Comparison of ENCODE assay signal across 11 mouse cellular contexts in genomic region chr1:136229040-136229373, GRCm38 (mm10). TPM values are rescaled to one million over a fixed set of nuclear protein-coding genes. Genes with fewer than 3 reads are reported as not detected.
DNase-seq lines count a peak whose midpoint lies in the region; ATAC-seq and TF ChIP-seq lines count a peak whose summit lies in the region.
"Had no signal": no experiment of that assay in that cellular context is flagged by ENCODE, and none has a peak within 500 bp of the region (broad histone marks: within the 10 kb centered on the region; RNA-seq: fewer than 3 reads in every experiment).

No protein-coding gene starts in this region.

- no peak overlapping the region for H3K4me3 ChIP-seq in lung, postnatal 0 days (ENCODE audit: low read depth, low read length)
- H3K4me3 ChIP-seq in intestine, embryonic 16.5 days (ENCODE audit: low read length): peak overlapping the region; percentile 68
- no peak overlapping the region for H3K4me3 ChIP-seq in liver, embryonic 12.5 days
- peak overlapping the region; percentile 40 for H3K4me3 ChIP-seq in stomach, postnatal 0 days (ENCODE audit: low read depth, low read length)

- peak overlapping the region; percentile 78 for H3K27ac ChIP-seq in lung, postnatal 0 days (ENCODE audit: low read length)
- H3K27ac ChIP-seq in intestine, embryonic 16.5 days (ENCODE audit: low read length): peak overlapping the region; percentile 97
- H3K27ac ChIP-seq in liver, embryonic 12.5 days: no peak overlapping the region
- H3K27ac ChIP-seq in stomach, postnatal 0 days (replicated peaks): peak overlapping the region; percentile 94

- TF ChIP-seq CTCF in lung, postnatal 0 days (IDR thresholded peaks at IDR 0.05): no peak
- TF ChIP-seq CTCF in stomach, postnatal 0 days (IDR thresholded peaks at IDR 0.05; ENCODE audit: low read depth): no peak

- no peak overlapping the region for H3K9ac ChIP-seq in lung, postnatal 0 days (replicated peaks; ENCODE audit: low read depth)
- H3K9ac ChIP-seq in intestine, embryonic 16.5 days (ENCODE audit: low read depth, low read length): peak overlapping the region; percentile 69
- H3K9ac ChIP-seq in liver, embryonic 12.5 days: no peak overlapping the region
- peak overlapping the region; percentile 55 for H3K9ac ChIP-seq in stomach, postnatal 0 days (ENCODE audit: low read length)

- peaks cover 12% of the 10 kb centered on the region; the same call in 1 of the 2 replicates for H3K4me1 ChIP-seq in lung, postnatal 0 days (ENCODE audit: insufficient read depth, low read depth, low read length)
- peaks cover 56% of the 10 kb centered on the region for H3K4me1 ChIP-seq in intestine, embryonic 16.5 days (ENCODE audit: control insufficient read depth, insufficient read depth, low read length)
- peaks cover 43% of the 10 kb centered on the region for H3K4me1 ChIP-seq in liver, embryonic 12.5 days
- peaks cover 5% of the 10 kb centered on the region for H3K4me1 ChIP-seq in stomach, postnatal 0 days (replicated peaks; ENCODE audit: control insufficient read depth, insufficient read depth)

- H3K27me3 ChIP-seq in lung, postnatal 0 days (replicated peaks; ENCODE audit: insufficient read depth, low read length): 0 out of 2 replicates have a peak, but pooled peaks cover 7% of the 10 kb centered on the region
- no peaks in the 10 kb centered on the region for H3K27me3 ChIP-seq in intestine, embryonic 16.5 days (replicated peaks; ENCODE audit: control insufficient read depth, insufficient read depth, low read length)
- peaks cover 86% of the 10 kb centered on the region for H3K27me3 ChIP-seq in liver, embryonic 12.5 days (replicated peaks)
- no peaks in the 10 kb centered on the region for H3K27me3 ChIP-seq in stomach, postnatal 0 days (ENCODE audit: control insufficient read depth, insufficient read depth, low read length)

- no peak for TF ChIP-seq EP300 in lung, postnatal 0 days (IDR thresholded peaks at IDR 0.05)
- no peak for TF ChIP-seq EP300 in stomach, postnatal 0 days (optimal IDR thresholded peaks at IDR 0.05)

- no peaks in the 10 kb centered on the region for H3K9me3 ChIP-seq in lung, postnatal 0 days (ENCODE audit: low read length)
- no peaks in the 10 kb centered on the region for H3K9me3 ChIP-seq in intestine, embryonic 16.5 days (ENCODE audit: control insufficient read depth, low read length)
- H3K9me3 ChIP-seq in liver, embryonic 12.5 days (replicated peaks): no peaks in the 10 kb centered on the region
- H3K9me3 ChIP-seq in stomach, postnatal 0 days (ENCODE audit: control insufficient read depth, low read length): no peaks in the 10 kb centered on the region

- 41% methylated on average over 6 of the region's 6 CpGs for WGBS in lung, postnatal 0 days
- WGBS in intestine, embryonic 16.5 days: 29% methylated on average over 6 of the region's 6 CpGs
- 43% methylated on average over 6 of the region's 6 CpGs for WGBS in liver, embryonic 12.5 days (ENCODE audit: insufficient replicate concordance)
- 29% methylated on average over 6 of the region's 6 CpGs for WGBS in stomach, postnatal 0 days

- H3K4me2 ChIP-seq in lung, postnatal 0 days (replicated peaks; ENCODE audit: low read depth, low read length): peak overlapping the region; percentile 43
- peak overlapping the region; percentile 88 for H3K4me2 ChIP-seq in intestine, embryonic 16.5 days (ENCODE audit: low read depth, low read length)
- peak overlapping the region; percentile 40 for H3K4me2 ChIP-seq in liver, embryonic 12.5 days
- H3K4me2 ChIP-seq in stomach, postnatal 0 days (replicated peaks; ENCODE audit: low read depth): peak overlapping the region; percentile 93

- DNase-seq in lung, postnatal 0 days (ENCODE audit: low spot score): peak; percentile 44
- DNase-seq in lung, postnatal 14 days: no peak
- peak; percentile 79 for DNase-seq in stomach, postnatal 0 days (ENCODE audit: low spot score)
- DNase-seq in spleen, adult 12 weeks (ENCODE audit: low spot score): no peak
- no peak for DNase-seq in thymus, postnatal 4 days
- DNase-seq: cerebellum, adult 18-20 months; gastrocnemius, postnatal 25 days had no signal

- H3K36me3 ChIP-seq in lung, postnatal 0 days (ENCODE audit: insufficient read depth, low read length): no peaks in the 10 kb centered on the region
- H3K36me3 ChIP-seq in intestine, embryonic 16.5 days (ENCODE audit: control insufficient read depth, insufficient read depth, low read length): peaks cover 9% of the 10 kb centered on the region
- H3K36me3 ChIP-seq in liver, embryonic 12.5 days: no peaks in the 10 kb centered on the region
- H3K36me3 ChIP-seq in stomach, postnatal 0 days (ENCODE audit: control insufficient read depth, insufficient read depth, low read length): no peaks in the 10 kb centered on the region; the same call in 1 of the 2 replicates

- ATAC-seq in lung, postnatal 0 days: peak; percentile 18; the same call in 1 of the 2 replicates
- ATAC-seq in intestine, embryonic 16.5 days: peak; percentile 40
- ATAC-seq in liver, embryonic 12.5 days: no peak
- ATAC-seq in stomach, postnatal 0 days (ENCODE audit: low FRiP score, low TSS enrichment): peak; percentile 6
- no peak for ATAC-seq in megakaryocyte, adult 5-6 weeks (ENCODE audit: poor library complexity, severe bottlenecking)

RNA-seq across cellular contexts. Expression of gene Inava, which starts 5.1 kb away (rescaled TPM):
- polyA plus RNA-seq in lung, postnatal 0 days (2015; fragmentation: Nextera tagmentation; extraction: Ambion mirVana): 8.6 and 10.6 TPM in 2 replicates
- polyA plus RNA-seq in intestine, embryonic 16.5 days (2015; fragmentation: Nextera tagmentation; extraction: Ambion mirVana): 32.6 and 33.4 TPM in 2 replicates
- polyA plus RNA-seq in liver, embryonic 12.5 days (2016; fragmentation: Nextera tagmentation; extraction: Ambion mirVana): 0.67 and 1.0 TPM in 2 replicates
- polyA plus RNA-seq in stomach, postnatal 0 days (2015; fragmentation: Nextera tagmentation; extraction: Ambion mirVana): 32.0 and 35.7 TPM in 2 replicates
- not detected in 2 replicates for total RNA-seq in megakaryocyte, adult 5-6 weeks (2015)
- total RNA-seq in megakaryocyte, adult 5-6 weeks (2017): not detected in 2 replicates
- total RNA-seq: gastrocnemius, postnatal 25 days; neutrophil, adult 5-6 weeks had no signal

RNA-seq across cellular contexts. Expression of gene Mroh3, which starts 16.4 kb away (rescaled TPM):
- 0.18 TPM in 1 of 2 replicates, not detected in the other for polyA plus RNA-seq in lung, postnatal 0 days (2015; fragmentation: Nextera tagmentation; extraction: Ambion mirVana)
- polyA plus RNA-seq in intestine, embryonic 16.5 days (2015; fragmentation: Nextera tagmentation; extraction: Ambion mirVana): 0.28 and 0.56 TPM in 2 replicates
- polyA plus RNA-seq in liver, embryonic 12.5 days (2016; fragmentation: Nextera tagmentation; extraction: Ambion mirVana): not detected in 2 replicates
- 0.34 and 0.78 TPM in 2 replicates for polyA plus RNA-seq in stomach, postnatal 0 days (2015; fragmentation: Nextera tagmentation; extraction: Ambion mirVana)
- not detected in 2 replicates for total RNA-seq in megakaryocyte, adult 5-6 weeks (2015)
- total RNA-seq in megakaryocyte, adult 5-6 weeks (2017): not detected in 2 replicates
- total RNA-seq: gastrocnemius, postnatal 25 days; neutrophil, adult 5-6 weeks had no signal

RNA-seq across cellular contexts. Expression of gene Gpr25, which starts 31.7 kb away (rescaled TPM):
- polyA plus RNA-seq in lung, postnatal 0 days (2015; fragmentation: Nextera tagmentation; extraction: Ambion mirVana): not detected in 2 replicates
- polyA plus RNA-seq in intestine, embryonic 16.5 days (2015; fragmentation: Nextera tagmentation; extraction: Ambion mirVana): not detected in 2 replicates
- not detected in 2 replicates for polyA plus RNA-seq in liver, embryonic 12.5 days (2016; fragmentation: Nextera tagmentation; extraction: Ambion mirVana)
- polyA plus RNA-seq in stomach, postnatal 0 days (2015; fragmentation: Nextera tagmentation; extraction: Ambion mirVana): 0.12 TPM in 1 of 2 replicates, not detected in the other
- not detected in 2 replicates for total RNA-seq in megakaryocyte, adult 5-6 weeks (2015)
- total RNA-seq in megakaryocyte, adult 5-6 weeks (2017): not detected in 2 replicates
- total RNA-seq: gastrocnemius, postnatal 25 days; neutrophil, adult 5-6 weeks had no signal

Comparison
In these comparisons a context has a peak if more than half of its experiments do, and no peak if none do; other contexts are left out.
1. DNase-seq: peak in lung, postnatal 0 days (single experiment) and stomach, postnatal 0 days (single experiment); none in lung, postnatal 14 days (single experiment), spleen, adult 12 weeks (single experiment) and thymus, postnatal 4 days (single experiment).
2. ATAC-seq: peak in lung, postnatal 0 days (single experiment), intestine, embryonic 16.5 days (single experiment) and stomach, postnatal 0 days (single experiment); none in liver, embryonic 12.5 days (single experiment) and megakaryocyte, adult 5-6 weeks (single experiment).
3. H3K4me2 ChIP-seq: peak in every context shown above with its lines; median percentile 93 in stomach, postnatal 0 days; 88 in intestine, embryonic 16.5 days; 43 in lung, postnatal 0 days; 40 in liver, embryonic 12.5 days.
4. H3K4me3 ChIP-seq: peak in intestine, embryonic 16.5 days (single experiment) and stomach, postnatal 0 days (single experiment); none in lung, postnatal 0 days (single experiment) and liver, embryonic 12.5 days (single experiment).
5. H3K9ac ChIP-seq: peak in intestine, embryonic 16.5 days (single experiment) and stomach, postnatal 0 days (single experiment); none in lung, postnatal 0 days (single experiment) and liver, embryonic 12.5 days (single experiment).